In the genomic region with DNA sequence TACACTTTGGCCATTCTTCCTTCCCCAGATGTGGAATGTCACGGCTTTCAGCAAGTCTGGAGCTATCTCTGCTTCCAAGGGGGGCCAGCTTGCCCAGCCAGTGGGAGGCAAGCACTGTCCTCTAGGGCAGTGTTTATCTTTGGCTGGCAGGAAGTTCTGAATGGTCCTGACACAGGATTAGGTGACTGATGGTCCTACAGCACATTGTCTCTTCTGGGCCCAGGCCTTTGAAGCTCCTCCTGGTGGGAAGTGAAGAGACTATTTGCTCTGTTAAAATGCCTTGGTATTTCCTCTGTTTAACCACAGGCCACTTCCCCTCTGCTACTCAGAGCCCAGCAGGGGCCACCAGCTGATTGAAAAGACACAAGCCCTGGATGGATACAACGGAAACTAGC, we compare ENCODE assay signal across 8 mouse cellular contexts. TPM values are rescaled to one million over a fixed set of nuclear protein-coding genes. Genes with fewer than 3 reads are reported as not detected.
DNase-seq lines count a peak whose midpoint lies in the region; ATAC-seq lines count a peak whose summit lies in the region.

No protein-coding gene starts in this region.

- DNase-seq in MN1 (ENCODE audit: low spot score) (peak; percentile 41), adipocyte (ENCODE audit: low spot score) (no peak)
- DNase-seq in kidney, postnatal 4 days: peak; percentile 52 to 71
- no peak for DNase-seq in testis, postnatal 14 days (ENCODE audit: low spot score)
- DNase-seq in urinary bladder, postnatal 36 days (ENCODE audit: low spot score in 2 of 2): no peak

- H3K9ac ChIP-seq in heart, embryonic 13.5 days: no peak overlapping the region

- H3K4me3 ChIP-seq in heart, embryonic 13.5 days: no peak overlapping the region

- peak; percentile 87 for ATAC-seq in CD4-positive, CD25-positive, alpha-beta regulatory T cell, adult 4 months
- ATAC-seq in heart, embryonic 13.5 days (ENCODE audit: extremely low read depth, insufficient number of reproducible peaks, low FRiP score, low TSS enrichment): peak; percentile 41; the same call in 1 of the 2 replicates
- ATAC-seq in monocyte, adult 5-6 weeks (replicated peaks; ENCODE audit: insufficient number of reproducible peaks, low FRiP score, low TSS enrichment, poor library complexity, severe bottlenecking): peak; percentile 83

- 0 out of 2 replicates have a peak, but pooled peaks cover 5% of the 10 kb centered on the region for H3K27me3 ChIP-seq in heart, embryonic 13.5 days (replicated peaks)

- peaks cover 52% of the 10 kb centered on the region for H3K4me1 ChIP-seq in heart, embryonic 13.5 days

- H3K9me3 ChIP-seq in heart, embryonic 13.5 days: no peaks in the 10 kb centered on the region

- peak overlapping the region; percentile 58 for H3K27ac ChIP-seq in heart, embryonic 13.5 days (replicated peaks)

- H3K36me3 ChIP-seq in heart, embryonic 13.5 days: no peaks in the 10 kb centered on the region

- H3K4me2 ChIP-seq in heart, embryonic 13.5 days: peak overlapping the region; percentile 42

- WGBS in heart, embryonic 13.5 days: 9% methylated on average over 2 of the region's 2 CpGs

RNA-seq across cellular contexts. Expression of a gene that starts 6.2 kb away (rescaled TPM):
- polyA plus RNA-seq in CD4-positive, CD25-positive, alpha-beta regulatory T cell, adult 4 months (2017; shearing (Covaris generic)): under 1 TPM; 0.20 TPM
- 1.3 and 1.5 TPM in 2 replicates for polyA plus RNA-seq in heart, embryonic 13.5 days (2015; fragmentation: Nextera tagmentation; extraction: Ambion mirVana)
- 0.29 to 1.1 TPM (median 0.49 TPM) in 3 replicates for total RNA-seq in monocyte, adult 5-6 weeks (2017)

RNA-seq across cellular contexts. Expression of a gene that starts 50.7 kb away (rescaled TPM):
- 1 to 10 TPM in 1 of 2 experiments, not detected in 1; 1.8 TPM for polyA plus RNA-seq in CD4-positive, CD25-positive, alpha-beta regulatory T cell, adult 4 months (2017; shearing (Covaris generic))
- polyA plus RNA-seq in heart, embryonic 13.5 days (2015; fragmentation: Nextera tagmentation; extraction: Ambion mirVana): 0.20 and 1.1 TPM in 2 replicates
- total RNA-seq in monocyte, adult 5-6 weeks (2017): not detected in 3 replicates

Comparison
In these comparisons a context has a peak if more than half of its experiments do, and no peak if none do; other contexts are left out.
1. DNase-seq: peak in MN1 (single experiment) and kidney, postnatal 4 days (2 of 2); none in adipocyte (single experiment), testis, postnatal 14 days (single experiment) and urinary bladder, postnatal 36 days (0 of 2).
2. Peak in every context shown above with its lines, with median percentiles within 50 percentile points of each other: ATAC-seq.